Mouse (Mus musculus) CH12.LX (cell line): ENCODE measurements around the gene Aatf.

Experiments used
- CHD2 ChIP-seq: IDR thresholded peaks from 2 replicates; pipeline ENCODE4 v1.6.1; 2011; ENCODE audit warnings: low read length, improper control_type of control experiment
- CTCF ChIP-seq, 2 experiments: IDR thresholded peaks in 1 of 2; conservative IDR thresholded peaks in 1 of 2; 2 replicates each; pipeline ENCODE4 v1.5.1; 2011 to 2012; ENCODE audit warnings: low read depth in 2 of 2, low read length in 2 of 2, improper control_type of control experiment in 1 of 2, inconsistent platforms in 1 of 2, mild to moderate bottlenecking in 1 of 2, moderate library complexity in 1 of 2
- EP300 ChIP-seq: IDR thresholded peaks from 2 replicates; pipeline ENCODE4 v1.6.1; 2011; ENCODE audit warnings: low read length, improper control_type of control experiment
- ETS1 ChIP-seq: conservative IDR thresholded peaks from 2 replicates; pipeline ENCODE4 v1.6.1; 2012; ENCODE audit warnings: low read depth, mild to moderate bottlenecking, inconsistent platforms, low read length, improper control_type of control experiment, moderate library complexity
- JUND ChIP-seq: conservative IDR thresholded peaks from 2 replicates; pipeline ENCODE4 v1.6.1; 2011; ENCODE audit warnings: low read depth, low read length, improper control_type of control experiment
- KAT2A ChIP-seq: IDR thresholded peaks from 2 replicates; pipeline ENCODE4 v1.6.1; 2012; ENCODE audit warnings: low read length, improper control_type of control experiment, inconsistent platforms; ENCODE audit not compliant: insufficient replicate concordance
- MEF2A ChIP-seq: IDR thresholded peaks from 2 replicates; pipeline ENCODE4 v1.6.1; 2014; ENCODE audit warnings: low read depth, mild to moderate bottlenecking, inconsistent platforms, low read length, improper control_type of control experiment, borderline replicate concordance
- POLR2A ChIP-seq: IDR thresholded peaks from 2 replicates; pipeline ENCODE4 v1.6.1; 2011; ENCODE audit warnings: low read depth, mild to moderate bottlenecking, improper control_type of control experiment, low read length
- RAD21 ChIP-seq: IDR thresholded peaks from 2 replicates; pipeline ENCODE4 v1.6.1; 2011; ENCODE audit warnings: low read depth, mild to moderate bottlenecking, low read length, improper control_type of control experiment, moderate library complexity
- SIN3A ChIP-seq: IDR thresholded peaks from 2 replicates; pipeline ENCODE4 v1.6.1; 2012; ENCODE audit warnings: low read length, improper control_type of control experiment, inconsistent platforms
- TCF12 ChIP-seq: IDR thresholded peaks from 2 replicates; pipeline ENCODE4 v1.6.1; 2014; ENCODE audit warnings: low read depth, mild to moderate bottlenecking, inconsistent platforms, low read length, improper control_type of control experiment
- USF1 ChIP-seq: IDR thresholded peaks from 2 replicates; pipeline ENCODE4 v1.6.1; 2014; ENCODE audit warnings: low read depth, mild to moderate bottlenecking, inconsistent platforms, low read length, improper control_type of control experiment

DNA sequence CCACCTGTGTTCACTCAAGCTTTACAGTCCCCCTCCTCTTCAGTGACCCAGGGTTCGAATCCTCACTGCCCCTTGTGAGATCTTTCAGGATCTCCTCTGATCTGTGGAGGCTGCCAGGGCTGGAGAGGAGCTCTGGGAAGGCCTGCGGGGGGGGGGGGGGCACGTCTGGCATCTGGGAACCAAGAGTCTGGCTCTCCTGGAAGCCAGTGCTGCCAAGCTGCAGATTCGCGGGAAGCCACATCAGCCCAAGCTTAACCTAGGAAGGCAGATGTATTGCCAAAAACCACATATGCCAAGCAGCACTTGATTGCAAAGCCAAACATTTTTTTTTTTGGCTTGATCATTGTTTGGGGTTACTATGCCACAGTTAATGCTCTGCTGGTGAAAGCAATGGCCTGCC is 48.2 kb upstream of the Aatf start:
- TF ChIP-seq CTCF (conservative IDR thresholded peaks at IDR 0.05 in 1 of 2, IDR thresholded peaks at IDR 0.05 in 1 of 2; ENCODE audit: low read depth in 2 of 2, low read length in 2 of 2) (no peak), POLR2A (no peak), SIN3A (no peak), MEF2A (no peak), JUND (no peak), ETS1 (no peak), RAD21 (no peak), USF1 (no peak), TCF12 (no peak), KAT2A (no peak), CHD2 (no peak), EP300 (no peak)
